Mouse (Mus musculus) heart, embryonic 11.5 days (tissue): ENCODE measurements at regions not wholly inside any gene's neighbourhood (a gene's known extent, or its start where the extent isn't known, plus 50 kb on each side); places are given as distances from the start of the nearest gene placed in this dataset.

Source experiments
- ATAC-seq: fragments of 200-750 bp; cut with Nextera tagmentation; replicated peaks from 2 replicates; pipeline ENCODE4 v1.8.0; 2017; ENCODE audit warnings: moderate library complexity; ENCODE audit not compliant: insufficient number of reproducible peaks, low FRiP score, low TSS enrichment
- H3K27ac ChIP-seq: fragments of 300-500 bp; sonication (generic); 2 replicates; pipeline ENCODE4 v1.5.1; 2014; ENCODE audit warnings: mild to moderate bottlenecking, low read depth, low read length
- H3K27me3 ChIP-seq: fragments of 300-500 bp; sonication (generic); 2 replicates; pipeline ENCODE4 v1.6.1; 2014; ENCODE audit warnings: mild to moderate bottlenecking, low read length, mixed read lengths; ENCODE audit not compliant: control insufficient read depth, insufficient read depth
- H3K36me3 ChIP-seq: fragments of 300-500 bp; sonication (generic); 2 replicates; pipeline ENCODE4 v1.6.1; 2014; ENCODE audit warnings: mild to moderate bottlenecking, low read length, moderate library complexity, mixed read lengths; ENCODE audit not compliant: control insufficient read depth, insufficient read depth
- H3K4me1 ChIP-seq: fragments of 300-500 bp; sonication (generic); 2 replicates; pipeline ENCODE4 v1.6.1; 2014; ENCODE audit warnings: low read length; ENCODE audit not compliant: control insufficient read depth, insufficient read depth
- H3K4me2 ChIP-seq: fragments of 300-500 bp; sonication (generic); 2 replicates; pipeline ENCODE4 v1.6.1; 2014; ENCODE audit warnings: mild to moderate bottlenecking, moderate library complexity
- H3K4me3 ChIP-seq: fragments of 300-500 bp; sonication (generic); 2 replicates; pipeline ENCODE4 v1.5.1; 2014; ENCODE audit warnings: low read depth, low read length
- H3K9ac ChIP-seq: fragments of 300-500 bp; sonication (generic); 2 replicates; pipeline ENCODE4 v1.6.1; 2014; ENCODE audit warnings: mild to moderate bottlenecking, low read depth, low read length, moderate library complexity
- H3K9me3 ChIP-seq: fragments of 300-500 bp; sonication (generic); replicated peaks from 2 replicates; pipeline ENCODE4 v1.6.1; 2016; ENCODE audit warnings: low read length; ENCODE audit not compliant: control insufficient read depth
- WGBS: fragments of 180-500 bp; shearing (Covaris S2); extraction: QIAGEN DNeasy Blood & Tissue Kit; methylation state at CpG from one replicate; pipeline ENCODE4 v1.1.7; 2014; ENCODE audit not compliant: insufficient replicate concordance; 5-methylcytosine and 5-hydroxymethylcytosine counted together

DNA sequence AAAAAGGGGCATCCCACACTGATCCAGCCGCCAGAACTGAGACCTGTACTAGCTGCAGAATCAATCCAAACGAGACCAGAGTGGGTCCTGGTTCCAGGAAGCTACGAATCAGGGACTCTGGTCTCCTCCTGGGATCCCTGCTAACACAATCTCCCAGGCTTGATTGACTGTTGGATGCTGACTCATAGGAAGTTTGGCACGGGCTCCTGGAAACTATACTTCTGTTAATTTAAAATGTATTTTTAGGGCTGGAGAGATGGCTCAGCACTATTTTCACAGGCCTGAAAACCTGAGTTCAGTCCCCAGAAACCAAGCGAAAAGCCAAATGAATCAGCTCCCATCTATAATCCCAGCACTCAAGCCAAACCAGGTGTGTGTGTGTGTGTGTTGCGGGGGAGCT, 138.5 kb downstream of the Vegfa start:
- Histone ChIP-seq H3K9me3 (no peaks in the 10 kb centered on the region), H3K4me3 (no peak overlapping the region), H3K4me2 (no peak overlapping the region), H3K27ac (no peak overlapping the region), H3K9ac (no peak overlapping the region), H3K27me3 (no peaks in the 10 kb centered on the region), H3K4me1 (peaks cover 6% of the 10 kb centered on the region; the same call in 1 of the 2 replicates), H3K36me3 (no peaks in the 10 kb centered on the region)
- 63% methylated on average over 6 of the region's 6 CpGs for WGBS
- no peak for ATAC-seq

DNA sequence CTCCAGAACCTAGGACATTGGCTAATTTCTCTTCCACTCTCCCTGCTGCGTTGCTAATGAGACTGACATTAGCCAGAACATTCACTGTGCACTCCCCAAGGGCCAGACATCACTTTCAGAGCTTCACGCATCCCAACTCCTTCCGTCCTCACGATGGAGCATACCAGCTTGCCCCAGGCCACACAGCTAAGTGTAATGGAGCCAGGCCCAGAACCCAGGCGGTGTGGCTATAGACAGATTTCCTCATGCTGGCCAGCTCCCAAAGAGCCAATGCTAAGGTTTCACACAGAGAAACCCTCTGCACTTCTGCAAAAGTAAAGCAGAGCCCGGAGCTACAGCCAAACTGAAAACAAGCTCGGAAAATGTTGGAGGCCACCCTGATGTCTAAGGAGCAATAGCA, 139.1 kb downstream of the Vegfa start:
- Histone ChIP-seq H3K27me3 (no peaks in the 10 kb centered on the region), H3K9ac (no peak overlapping the region), H3K4me2 (no peak overlapping the region), H3K27ac (no peak overlapping the region), H3K36me3 (no peaks in the 10 kb centered on the region), H3K4me1 (peaks cover 9% of the 10 kb centered on the region; the same call in 1 of the 2 replicates), H3K4me3 (no peak overlapping the region), H3K9me3 (no peaks in the 10 kb centered on the region)
- ATAC-seq, result no peak
- WGBS, result 69% methylated on average over 7 of the region's 7 CpGs

DNA sequence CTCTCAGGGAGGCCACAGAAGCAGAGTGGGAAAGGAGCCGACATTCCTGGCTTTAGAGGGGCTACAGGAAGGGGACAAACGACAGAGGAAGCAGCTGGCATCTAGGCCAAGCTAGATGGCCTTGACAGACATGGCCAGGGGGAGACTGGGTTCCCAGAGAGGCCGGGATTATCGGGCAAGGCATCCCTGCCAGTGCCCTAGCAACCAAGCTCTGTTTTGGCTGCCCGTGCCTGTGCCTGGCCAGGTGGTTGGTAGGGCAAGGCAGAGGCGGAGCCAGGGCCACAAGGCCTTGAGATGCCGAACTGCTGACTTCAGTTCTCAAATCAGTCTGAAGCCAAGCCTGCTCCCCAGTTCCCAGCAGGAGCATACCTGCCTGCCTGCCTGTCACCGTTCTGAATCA, 142.7 kb downstream of the Vegfa start:
- Histone ChIP-seq H3K4me2 (no peak overlapping the region), H3K27ac (no peak overlapping the region), H3K4me1 (peaks cover 29% of the 10 kb centered on the region), H3K9ac (no peak overlapping the region), H3K36me3 (no peaks in the 10 kb centered on the region), H3K4me3 (no peak overlapping the region), H3K9me3 (no peaks in the 10 kb centered on the region), H3K27me3 (peaks cover 2% of the 10 kb centered on the region; the same call in 1 of the 2 replicates)
- ATAC-seq, result no peak
- 46% methylated on average over 8 of the region's 8 CpGs for WGBS

DNA sequence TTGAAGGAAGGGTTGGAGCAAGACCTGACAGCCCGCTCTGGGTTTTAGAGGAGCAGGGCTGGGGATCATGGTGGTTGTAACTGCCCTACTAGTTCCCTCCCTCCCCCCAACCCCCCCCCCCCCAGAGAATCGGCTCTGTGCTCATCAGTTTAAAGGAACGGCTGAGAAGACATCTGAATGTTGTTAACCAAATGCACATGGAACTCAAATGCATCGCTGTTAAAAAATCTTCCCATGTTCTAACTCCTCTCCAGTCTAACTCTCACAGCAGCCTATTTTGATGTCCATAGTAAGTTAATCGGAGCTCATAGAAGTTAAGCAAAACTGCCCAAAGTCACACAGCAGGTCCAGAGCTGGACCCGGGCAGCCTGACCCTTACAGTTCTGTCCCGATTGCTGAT, 143.1 kb downstream of the Vegfa start:
- no peak for ATAC-seq
- Histone ChIP-seq H3K9ac (no peak overlapping the region), H3K36me3 (no peaks in the 10 kb centered on the region), H3K27me3 (peaks cover 2% of the 10 kb centered on the region; the same call in 1 of the 2 replicates), H3K9me3 (no peaks in the 10 kb centered on the region), H3K27ac (no peak overlapping the region), H3K4me3 (no peak overlapping the region), H3K4me1 (peaks cover 29% of the 10 kb centered on the region), H3K4me2 (no peak overlapping the region)
- 51% methylated on average over 7 of the region's 7 CpGs for WGBS

DNA sequence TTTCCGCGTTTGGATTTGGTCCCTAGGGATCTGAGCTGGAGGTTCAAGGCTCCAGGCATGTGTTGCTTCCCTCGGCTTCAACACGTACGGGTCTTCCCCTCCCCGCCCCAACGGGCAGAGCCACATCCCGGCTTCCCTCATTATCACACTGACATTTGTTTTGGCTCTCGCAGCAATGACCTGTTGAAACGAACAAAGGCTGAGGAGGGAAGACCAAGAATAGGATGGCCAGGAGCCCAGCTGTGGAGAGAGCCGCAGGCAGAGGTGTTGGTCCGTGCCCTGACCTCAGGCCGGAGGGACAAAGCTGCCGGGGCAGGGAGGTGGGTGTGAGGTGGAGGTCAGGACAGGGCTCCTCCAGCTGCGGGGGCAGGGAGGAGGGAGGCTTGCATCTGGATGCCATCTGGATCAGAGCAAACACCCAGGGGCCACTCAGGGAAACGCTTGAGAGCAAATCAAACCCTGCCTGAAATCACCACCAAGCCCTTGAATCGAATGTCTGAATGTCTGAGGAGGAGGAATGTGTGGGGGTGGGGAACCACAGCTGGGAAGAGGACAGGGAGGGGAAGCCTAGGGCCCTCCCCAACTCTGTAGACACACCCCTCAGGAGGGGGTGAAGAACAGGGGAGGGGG, 145.6 kb downstream of the Vegfa start:
- peaks cover 2% of the 10 kb centered on the region; the same call in 1 of the 2 replicates for H3K27me3 ChIP-seq
- H3K36me3 ChIP-seq, result no peaks in the 10 kb centered on the region
- H3K9ac ChIP-seq, result 0 out of 2 replicates have a peak overlapping the region, but pooled peaks have one; percentile 8
- WGBS, result 3% methylated on average over 17 of the region's 17 CpGs
- peak overlapping the region; percentile 36 for H3K4me2 ChIP-seq
- peak; percentile 47; the same call in 1 of the 2 replicates for ATAC-seq
- H3K9me3 ChIP-seq, result no peaks in the 10 kb centered on the region
- no peak overlapping the region for H3K4me3 ChIP-seq
- 0 out of 2 replicates have a peak overlapping the region, but pooled peaks have one; percentile 5 for H3K27ac ChIP-seq
- peaks cover 29% of the 10 kb centered on the region for H3K4me1 ChIP-seq

DNA sequence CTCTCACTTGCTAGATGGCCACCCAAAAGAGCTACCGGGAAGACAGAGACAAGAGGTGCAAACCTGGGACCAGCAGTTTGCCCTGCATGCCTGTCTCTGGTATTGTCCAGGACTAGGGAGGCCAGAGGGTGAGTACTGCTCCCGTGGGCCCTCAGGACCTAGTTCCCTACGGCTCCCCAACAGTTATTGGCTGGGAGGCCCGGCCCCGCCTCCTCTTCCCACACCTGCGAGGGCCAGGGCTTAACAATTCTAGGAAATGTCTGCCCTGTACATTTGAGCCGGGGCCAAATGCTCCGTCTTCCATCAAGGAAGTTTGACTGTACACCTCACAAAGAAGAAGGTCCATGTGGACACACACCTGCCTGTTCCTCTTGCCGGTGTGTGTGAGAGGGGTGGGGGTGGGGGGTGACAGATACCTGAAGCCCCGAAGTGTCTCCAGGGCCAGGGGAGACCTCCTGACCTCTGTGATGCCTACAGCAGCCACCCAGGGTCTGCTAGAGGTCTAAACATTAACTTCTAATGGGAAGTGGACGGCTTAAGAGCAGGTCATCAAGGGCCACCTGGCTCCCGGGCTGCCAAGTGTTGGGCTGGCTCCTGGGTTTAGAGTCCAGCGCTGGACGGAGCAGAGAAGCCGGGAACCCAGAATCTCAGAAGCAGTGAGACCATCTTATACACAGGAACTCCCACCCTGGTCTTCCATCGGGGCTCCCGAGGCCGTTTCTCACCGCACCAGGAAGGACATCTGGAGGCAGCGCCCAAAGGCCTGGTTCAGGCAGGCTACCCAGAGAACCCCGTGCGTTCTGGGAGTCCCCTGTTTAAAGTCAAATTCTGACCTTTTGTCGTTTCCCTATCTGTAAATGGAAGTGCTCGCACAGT, 146.5 kb downstream of the Vegfa start:
- WGBS, result 46% methylated on average over 24 of the region's 24 CpGs
- H3K27me3 ChIP-seq, result peaks cover 2% of the 10 kb centered on the region; the same call in 1 of the 2 replicates
- no peak overlapping the region for H3K4me3 ChIP-seq
- H3K27ac ChIP-seq, result no peak overlapping the region
- no peak overlapping the region for H3K9ac ChIP-seq
- peaks cover 29% of the 10 kb centered on the region for H3K4me1 ChIP-seq
- no peaks in the 10 kb centered on the region for H3K9me3 ChIP-seq
- peak overlapping the region; percentile 36; the same call in 1 of the 2 replicates for H3K4me2 ChIP-seq
- H3K36me3 ChIP-seq, result no peaks in the 10 kb centered on the region
- no peak for ATAC-seq

DNA sequence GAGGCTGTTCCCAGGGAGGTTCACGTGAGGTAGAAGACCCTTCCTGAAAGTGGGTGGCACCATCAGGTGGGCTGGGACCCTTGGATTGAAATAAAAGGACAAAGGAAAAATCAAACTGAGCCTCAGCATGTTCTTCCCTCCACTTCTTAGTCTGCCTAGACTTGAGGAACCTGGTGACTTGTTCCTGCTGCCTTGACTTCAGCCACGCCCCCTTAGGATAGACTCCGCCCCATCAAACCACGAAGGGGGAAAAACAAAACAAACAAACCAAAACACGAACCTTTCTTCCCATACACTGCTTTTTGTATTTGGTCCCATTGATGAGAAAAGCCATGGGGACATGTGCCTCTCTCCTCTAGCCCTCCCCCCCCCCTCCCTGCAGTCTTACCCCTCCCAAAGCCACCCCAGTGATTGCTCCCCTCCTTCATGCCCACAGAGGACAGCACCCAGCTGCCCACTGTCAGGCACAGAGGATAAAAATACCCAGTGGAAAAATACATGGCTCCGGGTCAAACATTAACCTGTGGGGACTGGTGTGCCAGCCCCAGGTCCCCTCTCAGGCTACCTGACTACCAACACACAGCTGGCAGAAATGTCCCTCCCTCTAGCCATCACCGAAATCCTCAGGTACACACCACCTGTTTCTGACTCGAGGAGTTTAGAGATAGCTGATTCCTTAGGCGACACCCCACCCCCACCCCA, 148.0 kb downstream of the Vegfa start:
- H3K4me2 ChIP-seq, result no peak overlapping the region
- H3K4me3 ChIP-seq, result no peak overlapping the region
- H3K4me1 ChIP-seq, result peaks cover 26% of the 10 kb centered on the region
- peaks cover 2% of the 10 kb centered on the region; the same call in 1 of the 2 replicates for H3K27me3 ChIP-seq
- H3K9ac ChIP-seq, result no peak overlapping the region
- no peaks in the 10 kb centered on the region for H3K9me3 ChIP-seq
- no peaks in the 10 kb centered on the region for H3K36me3 ChIP-seq
- WGBS, result 63% methylated on average over 9 of the region's 9 CpGs
- H3K27ac ChIP-seq, result no peak overlapping the region
- no peak for ATAC-seq

DNA sequence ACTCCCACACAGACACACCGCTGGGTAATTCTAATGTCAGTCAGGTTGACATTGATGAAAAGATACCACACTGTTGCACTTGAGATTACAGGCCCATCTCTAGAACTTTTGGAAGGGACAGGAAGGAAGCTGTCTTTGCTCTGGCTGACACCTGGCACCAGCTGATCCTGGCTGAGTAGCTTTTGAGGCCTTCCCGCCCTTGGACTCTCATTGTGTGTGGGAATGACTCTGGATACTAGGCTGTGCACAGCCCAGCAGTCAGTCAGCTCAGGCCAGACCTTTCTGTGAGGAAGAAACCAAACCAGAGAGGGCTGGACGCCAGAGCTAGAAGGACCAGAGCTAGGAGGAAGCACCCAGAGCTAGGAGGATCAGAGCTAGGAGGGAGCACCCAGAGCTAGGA, 149.0 kb upstream of the 1600014C23Rik start:
- H3K4me2 ChIP-seq, result no peak overlapping the region
- H3K36me3 ChIP-seq, result no peaks in the 10 kb centered on the region
- H3K27me3 ChIP-seq, result peaks cover 2% of the 10 kb centered on the region; the same call in 1 of the 2 replicates
- H3K9ac ChIP-seq, result no peak overlapping the region
- H3K9me3 ChIP-seq, result no peaks in the 10 kb centered on the region; the same call in 1 of the 2 replicates
- H3K27ac ChIP-seq, result no peak overlapping the region
- H3K4me1 ChIP-seq, result peaks cover 21% of the 10 kb centered on the region
- H3K4me3 ChIP-seq, result no peak overlapping the region
- no peak for ATAC-seq
- WGBS, result 58% methylated on average over 3 of the region's 3 CpGs
